Mouse (Mus musculus): ENCODE measurements around the gene Rad23a.

The Rad23a gene

GRCm38 (mm10) chr8:84814240-84814554, 26.3 kb downstream of the Rad23a start:
- DNase-seq (ENCODE audit: low spot score in 2 of 2): no peak

GRCm38 (mm10) chr8:84813830-84814229, 26.6 kb downstream of the Rad23a start:
- no peak for DNase-seq (ENCODE audit: low spot score in 2 of 2)

- peak; percentile 62 to 84 for DNase-seq (ENCODE audit: low spot score in 2 of 2)
These were observed 27.4 kb downstream of the Rad23a start for GRCm38 (mm10) chr8:84813059-84813458.

DNA sequence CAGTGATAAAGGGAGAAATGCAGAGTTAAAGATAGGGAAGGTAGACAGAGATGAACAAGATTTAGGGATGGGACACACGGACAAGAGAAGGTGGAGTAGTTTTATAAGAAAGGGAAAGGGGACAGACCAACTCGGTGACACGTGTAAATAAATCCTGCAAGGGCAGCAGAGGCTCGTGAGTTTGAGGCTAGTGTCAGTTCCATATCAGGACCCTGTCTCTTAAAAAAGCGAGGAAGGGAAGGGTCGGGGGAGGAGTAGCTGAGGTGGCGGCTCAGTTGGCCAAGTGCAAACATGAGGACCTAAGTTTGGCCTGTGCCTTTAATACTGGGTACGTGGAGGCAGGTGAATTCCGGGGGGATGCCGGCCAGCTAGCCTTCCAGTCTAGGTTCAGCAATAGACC, 29.2 kb downstream of the Rad23a start:
- no peak for DNase-seq (ENCODE audit: low spot score in 2 of 2)

- peak; percentile 92 to 96 for DNase-seq (ENCODE audit: low spot score in 2 of 2)
These were observed 29.6 kb downstream of the Rad23a start for GRCm38 (mm10) chr8:84810896-84811295.

- no peak for DNase-seq (ENCODE audit: low spot score in 2 of 2)
These were observed 30.6 kb downstream of the Rad23a start for GRCm38 (mm10) chr8:84809941-84810280.

DNA sequence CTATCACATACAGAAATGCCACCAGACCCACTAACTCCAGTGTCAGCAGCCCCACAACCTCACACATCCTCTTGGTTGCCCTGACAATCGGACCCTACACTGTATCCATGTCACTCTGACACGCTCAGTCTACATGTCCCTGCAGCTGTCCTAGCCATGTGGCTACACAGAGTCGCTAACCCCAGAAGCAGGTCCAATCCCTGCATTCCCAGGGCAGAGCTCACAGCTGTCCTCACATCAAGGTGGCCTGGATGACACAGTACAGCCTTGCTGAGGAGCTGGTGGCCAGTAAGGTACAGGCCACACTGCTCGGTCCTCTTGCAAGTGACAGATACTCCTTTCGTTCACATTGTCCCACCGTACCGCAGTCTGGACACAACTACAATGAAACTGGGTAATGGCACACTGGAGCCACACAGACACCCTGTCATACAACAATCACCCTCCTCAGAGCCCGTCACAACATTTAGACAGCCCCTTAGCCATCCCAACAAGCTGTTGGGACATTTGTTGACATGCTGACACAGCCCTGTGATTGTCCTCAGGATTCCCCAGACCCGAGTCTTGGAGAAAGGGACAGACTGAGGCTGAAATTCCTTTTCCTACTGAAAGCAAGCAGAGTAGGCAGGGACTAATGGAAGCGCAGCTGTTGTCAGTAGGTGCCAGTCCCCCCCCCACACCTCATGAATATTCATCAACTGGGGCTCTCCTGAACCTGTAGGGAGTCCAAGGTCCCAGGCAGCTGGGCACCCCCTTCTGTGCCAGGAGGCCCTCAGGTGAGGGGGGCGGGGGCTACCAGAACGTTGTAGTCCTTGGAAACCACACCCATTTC, 31.1 kb downstream of the Rad23a start:
- no peak for DNase-seq (ENCODE audit: low spot score in 2 of 2)

DNA sequence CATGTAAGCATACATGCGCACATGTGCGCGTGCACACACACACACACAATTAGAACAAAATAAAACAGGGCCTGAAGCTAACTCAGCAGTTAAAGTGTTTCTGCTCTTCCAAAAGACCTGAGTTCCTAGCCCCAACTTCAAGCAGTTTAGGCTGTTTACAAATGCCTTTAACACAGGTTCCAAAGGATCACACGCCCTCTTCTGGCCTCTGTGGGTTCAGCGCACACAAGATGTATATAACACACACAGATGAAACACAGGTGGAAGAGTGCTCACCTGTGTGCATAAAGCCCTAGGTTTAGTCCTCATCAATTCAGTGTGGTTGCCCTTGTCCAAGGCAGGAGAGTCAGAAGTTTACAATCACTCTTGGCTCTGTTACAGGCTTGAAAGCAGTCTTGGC, 34.4 kb downstream of the Rad23a start:
- no peak for DNase-seq (ENCODE audit: low spot score in 2 of 2)

- DNase-seq (ENCODE audit: low spot score in 2 of 2): peak; percentile 64 to 81
These were observed 40.2 kb downstream of the Rad23a start, which contains the start of gene Nfix for GRCm38 (mm10) chr8:84799999-84800831. Gene Nfix (minus strand): TSS chr8:84800344.

GRCm38 (mm10) chr8:84799136-84799931, 41.1 kb downstream of the Rad23a start:
- DNase-seq (ENCODE audit: low spot score in 2 of 2): peak in 1 of 2 experiments; percentile 65

DNA sequence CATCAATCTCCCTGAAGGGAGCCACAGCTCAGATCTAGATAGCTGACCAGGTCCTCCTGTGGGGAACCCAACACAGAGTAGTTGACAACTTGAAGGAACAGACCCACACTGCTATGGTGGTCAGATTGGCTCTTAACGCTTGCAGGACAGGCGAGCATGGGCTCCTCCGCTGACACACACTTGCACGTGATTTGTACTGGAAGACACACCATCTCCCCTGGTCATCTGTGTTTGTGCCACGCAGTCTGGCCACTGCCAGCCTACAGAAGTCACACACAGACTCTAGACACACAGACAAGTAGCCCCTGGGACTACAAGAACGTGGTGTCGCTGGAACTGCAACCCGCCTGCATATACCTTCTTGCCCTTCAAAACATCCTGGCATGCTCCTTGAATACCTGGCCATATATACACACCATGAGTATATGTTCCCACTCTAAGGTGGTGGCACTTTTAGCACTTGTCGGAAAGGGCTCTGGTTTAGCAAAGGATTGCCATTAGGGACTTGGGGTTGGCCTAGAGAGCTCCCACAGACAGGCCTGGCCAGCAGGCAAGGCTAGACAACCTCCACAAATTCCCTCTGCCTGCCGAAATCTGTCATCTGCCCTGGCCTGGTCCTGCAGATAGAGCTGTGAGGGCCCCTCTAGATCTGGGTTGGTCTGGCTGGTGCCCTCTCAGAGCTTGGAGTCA, 41.9 kb downstream of the Rad23a start:
- no peak for DNase-seq (ENCODE audit: low spot score in 2 of 2)

GRCm38 (mm10) chr8:84797971-84798370, 42.5 kb downstream of the Rad23a start:
- no peak for DNase-seq (ENCODE audit: low spot score in 2 of 2)

- no peak for DNase-seq (ENCODE audit: low spot score in 2 of 2)
These were observed 43.1 kb downstream of the Rad23a start for GRCm38 (mm10) chr8:84797256-84797797.

GRCm38 (mm10) chr8:84794486-84794885, 46.0 kb downstream of the Rad23a start:
- DNase-seq (ENCODE audit: low spot score in 2 of 2): no peak

GRCm38 (mm10) chr8:84793791-84794485, 46.5 kb downstream of the Rad23a start:
- peak in 1 of 2 experiments; percentile 57 for DNase-seq (ENCODE audit: low spot score in 2 of 2)

DNA sequence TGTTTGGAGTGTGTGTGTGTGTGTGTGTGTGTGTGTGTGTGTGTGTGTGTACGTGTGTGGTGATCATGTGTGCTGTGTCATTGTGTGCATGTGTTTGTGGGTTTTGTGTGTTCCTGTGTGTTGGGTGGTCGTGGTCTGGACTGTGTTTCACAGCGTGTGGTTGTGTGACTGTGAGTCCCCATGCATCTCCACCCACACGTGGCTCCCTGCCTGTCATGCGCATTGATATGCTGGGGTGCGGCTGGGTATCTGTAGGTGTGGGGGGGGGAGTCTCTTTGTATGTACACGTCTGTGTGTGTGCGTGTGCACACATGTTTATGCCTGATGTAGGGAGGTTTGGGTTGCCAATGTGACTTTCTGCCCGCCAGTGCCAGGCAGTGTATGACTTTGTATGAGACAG, 47.3 kb downstream of the Rad23a start:
- peak in 1 of 2 experiments; percentile 13 for DNase-seq (ENCODE audit: low spot score in 2 of 2)

DNA sequence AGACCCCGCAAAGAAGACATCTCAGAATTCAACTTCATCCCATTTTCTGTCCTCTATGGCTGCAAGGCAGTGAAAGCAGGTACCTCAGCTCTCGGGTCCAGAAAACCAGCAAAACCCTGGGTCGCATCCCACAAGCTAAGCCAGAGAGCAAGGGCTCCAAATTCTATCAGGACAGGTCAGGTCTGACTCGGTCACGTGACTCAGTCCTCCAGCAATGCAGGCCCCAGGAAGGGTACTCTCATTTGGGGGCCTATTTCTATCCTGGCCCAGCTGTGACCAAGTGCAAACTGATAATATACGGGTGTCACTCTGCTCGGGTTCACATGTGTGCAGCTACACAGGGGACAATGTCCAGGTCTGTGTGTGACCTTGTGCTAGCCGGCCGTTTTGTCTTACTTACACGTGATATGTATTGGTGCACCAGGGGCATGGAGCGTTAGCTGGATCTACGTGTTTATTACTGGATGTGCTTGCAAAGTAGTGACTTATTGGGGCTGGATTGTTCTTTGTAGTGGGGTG, 48.0 kb downstream of the Rad23a start:
- no peak for DNase-seq (ENCODE audit: low spot score in 2 of 2)

DNA sequence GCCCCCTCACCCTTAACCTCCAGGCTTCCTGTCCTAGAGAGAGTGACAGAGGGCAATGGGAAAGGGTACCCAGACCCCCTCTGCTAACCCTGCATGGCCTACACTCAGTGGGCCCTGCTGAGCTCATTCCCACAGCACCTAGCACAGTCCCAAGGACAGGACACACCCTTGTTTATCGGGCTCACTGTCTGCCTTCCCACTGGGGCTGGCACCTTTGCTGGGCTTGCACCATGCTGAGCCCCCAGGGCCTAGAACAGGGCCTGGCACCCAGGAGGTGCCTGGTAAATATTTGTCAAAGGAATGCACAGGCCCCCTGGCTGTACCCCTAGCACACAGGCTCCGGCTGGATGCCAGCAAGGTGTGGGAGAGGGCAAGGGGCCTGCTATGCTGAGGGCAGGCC, 49.9 kb downstream of the Rad23a start:
- no peak for DNase-seq (ENCODE audit: low spot score in 2 of 2)

- DNase-seq (ENCODE audit: low spot score in 2 of 2): no peak
These were observed 50.5 kb downstream of the Rad23a start for GRCm38 (mm10) chr8:84789855-84790486.

DNA sequence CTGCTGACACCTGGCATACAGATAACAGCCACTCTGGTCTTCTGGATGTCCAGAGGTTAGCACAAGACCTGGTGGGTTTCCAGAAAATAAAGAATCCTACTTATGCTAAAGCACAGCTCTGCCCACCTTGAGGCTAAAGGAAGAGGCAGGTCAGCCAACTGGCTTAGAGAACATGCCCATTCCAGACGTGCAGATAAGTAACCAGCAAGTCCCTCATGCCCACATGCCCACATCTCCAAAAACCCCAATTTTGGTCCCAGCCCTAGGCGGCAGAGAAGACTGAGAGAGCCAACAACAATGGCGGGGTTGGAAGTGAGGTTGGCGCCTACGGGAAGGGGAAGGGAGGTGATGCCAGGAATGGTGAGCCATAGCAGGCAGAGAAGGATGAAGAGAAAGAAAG, 51.1 kb downstream of the Rad23a start:
- DNase-seq (ENCODE audit: low spot score in 2 of 2): no peak

Measured in urinary bladder, postnatal 4 days (tissue).